Comparison of ENCODE assay signal across 8 mouse cellular contexts in genomic region chr4:116991366-116991765, GRCm38 (mm10). TPM values are rescaled to one million over a fixed set of nuclear protein-coding genes. Genes with fewer than 3 reads are reported as not detected.
DNase-seq lines count a peak whose midpoint lies in the region; ATAC-seq lines count a peak whose summit lies in the region.

No protein-coding gene starts in this region.

- peak; percentile 39 for ATAC-seq in CD4-positive, CD25-positive, alpha-beta regulatory T cell, adult 4 months

- DNase-seq in R1 (ENCODE audit: low read depth, low spot score), result peak; percentile 77
- DNase-seq in cerebellum, postnatal 14 days, result peak; percentile 94 to 96
- DNase-seq in gastrocnemius, adult 18-20 months (ENCODE audit: low spot score), result peak; percentile 86
- peak; percentile 80 to 90 for DNase-seq in kidney, postnatal 36 days
- DNase-seq in lung, adult 18-20 months, result peak; percentile 69 to 79
- peak; percentile 94 for DNase-seq in retina, embryonic 14.5 days (ENCODE audit: low spot score)
- DNase-seq in urinary bladder, postnatal 14 days (ENCODE audit: low spot score), result peak; percentile 83

RNA-seq across cellular contexts. Expression of gene Urod, which starts 2.8 kb away (rescaled TPM):
- polyA plus RNA-seq in CD4-positive, CD25-positive, alpha-beta regulatory T cell, adult 4 months (2017; shearing (Covaris generic)), result 10 to 100 TPM; 74.1 to 89.7 TPM
- total RNA-seq in gastrocnemius, adult 18-20 months (2021), result 10 to 100 TPM; 56.7 to 58.3 TPM

RNA-seq across cellular contexts. Expression of gene Hectd3, which starts 3.8 kb away (rescaled TPM):
- 1 to 10 TPM; 8.8 to 8.9 TPM for polyA plus RNA-seq in CD4-positive, CD25-positive, alpha-beta regulatory T cell, adult 4 months (2017; shearing (Covaris generic))
- total RNA-seq in gastrocnemius, adult 18-20 months (2021), result 10 to 100 TPM; 13.7 to 15.3 TPM

RNA-seq across cellular contexts. Expression of gene Eif2b3, which starts 27.8 kb away (rescaled TPM):
- 10 to 100 TPM; 33.7 to 39.2 TPM for polyA plus RNA-seq in CD4-positive, CD25-positive, alpha-beta regulatory T cell, adult 4 months (2017; shearing (Covaris generic))
- 10 to 100 TPM; 19.9 to 21.1 TPM for total RNA-seq in gastrocnemius, adult 18-20 months (2021)

Comparison
In these comparisons a context has a peak if more than half of its experiments do, and no peak if none do; other contexts are left out.
1. Peak in every context shown above with its lines: DNase-seq and ATAC-seq.